Mouse (Mus musculus) cerebellum, postnatal 25 days (tissue): ENCODE measurements around the gene Acacb.
A peak's percentile ranks its signal among the peaks of the same experiment; 100 is the strongest.

ENCODE experiments used
- DNase-seq, 2 experiments: peaks; one replicate each; pipeline ENCODE4 v3.0.0; 2021; ENCODE audit warnings: mixed read lengths in 2 of 2

Gene Acacb

GRCm38 (mm10) chr5:114176548-114177400 is 30.4 kb downstream of the Acacb start:
- no peak for DNase-seq

- DNase-seq = no peak
Observed at GRCm38 (mm10) chr5:114177966-114178719, 31.8 kb downstream of the Acacb start.

GRCm38 (mm10) chr5:114179541-114179940 is 33.2 kb downstream of the Acacb start:
- no peak for DNase-seq

- no peak for DNase-seq
Observed at GRCm38 (mm10) chr5:114183493-114183892, 37.2 kb downstream of the Acacb start.

GRCm38 (mm10) chr5:114187108-114187507 is 40.8 kb downstream of the Acacb start:
- no peak for DNase-seq

- DNase-seq = no peak
Observed at GRCm38 (mm10) chr5:114188900-114189464, 42.6 kb downstream of the Acacb start.

GRCm38 (mm10) chr5:114194161-114194560 is 47.8 kb downstream of the Acacb start:
- no peak for DNase-seq

GRCm38 (mm10) chr5:114199116-114199777 is 52.9 kb downstream of the Acacb start:
- no peak for DNase-seq

GRCm38 (mm10) chr5:114206158-114206557 is 59.8 kb downstream of the Acacb start:
- no peak for DNase-seq

GRCm38 (mm10) chr5:114213183-114213582 is 66.8 kb downstream of the Acacb start:
- DNase-seq = no peak

GRCm38 (mm10) chr5:114218771-114219170 is 72.4 kb downstream of the Acacb start:
- DNase-seq = no peak

- DNase-seq = no peak
Observed at GRCm38 (mm10) chr5:114226051-114226450, 79.7 kb downstream of the Acacb start.

GRCm38 (mm10) chr5:114228901-114229300 is 82.6 kb downstream of the Acacb start:
- DNase-seq = no peak

- no peak for DNase-seq
Observed at GRCm38 (mm10) chr5:114238924-114239323, 92.6 kb downstream of the Acacb start.

GRCm38 (mm10) chr5:114239737-114240136 is 93.4 kb downstream of the Acacb start:
- DNase-seq = no peak

- DNase-seq = no peak
Observed at GRCm38 (mm10) chr5:114246465-114246864, 100.1 kb downstream of the Acacb start.

GRCm38 (mm10) chr5:114248174-114248589 is 101.8 kb downstream of the Acacb start:
- DNase-seq = peak; percentile 75 to 85

GRCm38 (mm10) chr5:114259495-114259894 is 113.2 kb downstream of the Acacb start:
- DNase-seq = no peak

GRCm38 (mm10) chr5:114261494-114261893 is 115.2 kb downstream of the Acacb start:
- DNase-seq = no peak

GRCm38 (mm10) chr5:114264030-114264459 is 117.7 kb downstream of the Acacb start:
- DNase-seq = peak; percentile 32 to 48

GRCm38 (mm10) chr5:114264791-114265190 is 118.5 kb downstream of the Acacb start:
- no peak for DNase-seq

- DNase-seq = peak in 1 of 2 experiments; percentile 28
Observed at GRCm38 (mm10) chr5:114268646-114269045, 122.3 kb downstream of the Acacb start.

- DNase-seq = no peak
Observed at GRCm38 (mm10) chr5:114269499-114269898, 123.2 kb downstream of the Acacb start.
